Mouse (Mus musculus) liver, adult 2 months (tissue): ENCODE measurements around the gene Prr18.

Experiments used
- CTCF ChIP-seq: fragments of 200-500 bp; IDR thresholded peaks from 2 replicates; pipeline ENCODE4 v1.5.1; 2011; ENCODE audit warnings: low read depth, low read length, control low read depth
- POLR2A ChIP-seq: fragments of 200-500 bp; IDR thresholded peaks from 2 replicates; pipeline ENCODE4 v1.6.1; 2011; ENCODE audit warnings: low read length, control low read depth; ENCODE audit not compliant: insufficient read depth; ENCODE audit errors: extremely low read depth

DNA sequence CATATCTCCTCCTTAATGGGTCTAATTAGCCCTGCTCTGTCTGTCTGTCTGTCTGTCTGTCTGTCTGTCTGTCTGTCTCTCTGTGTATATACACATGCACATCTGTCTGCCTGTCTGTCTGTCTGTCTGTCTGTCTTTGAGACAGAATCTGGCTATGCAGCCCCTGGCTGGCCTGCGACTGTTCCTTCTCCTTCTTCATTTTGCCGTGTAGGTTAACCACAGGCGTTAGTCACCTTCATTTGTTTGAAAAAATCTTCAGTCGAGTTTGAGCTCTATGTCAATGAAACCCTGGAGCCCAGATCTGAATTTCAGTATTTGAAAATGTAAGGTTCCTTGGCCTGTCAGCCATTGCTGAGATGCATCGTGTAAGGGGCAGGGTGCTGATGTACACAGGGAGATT is 40.0 kb downstream of the Prr18 start:
- TF ChIP-seq CTCF (no peak), POLR2A (no peak)
